Mouse (Mus musculus) kidney, postnatal 25 days (tissue): ENCODE results near the gene Cmip.
A peak's percentile ranks its signal among the peaks of the same experiment; 100 is the strongest.

Experiments
- DNase-seq, 2 experiments: peaks; one replicate each; pipeline ENCODE4 v3.0.0; 2021; ENCODE audit warnings: mixed read lengths in 2 of 2

The Cmip gene

GRCm38 (mm10) chr8:117326735-117327134 lies 69.9 kb downstream of the Cmip start:
- no peak for DNase-seq

- DNase-seq: peak; percentile 55 to 89
Observed at GRCm38 (mm10) chr8:117327385-117327837, 70.5 kb downstream of the Cmip start.

GRCm38 (mm10) chr8:117328758-117329157 lies 71.9 kb downstream of the Cmip start:
- DNase-seq: peak in 1 of 2 experiments; percentile 73

- DNase-seq: no peak
Observed at GRCm38 (mm10) chr8:117329167-117329566, 72.3 kb downstream of the Cmip start.

GRCm38 (mm10) chr8:117329903-117330302 lies 73.0 kb downstream of the Cmip start:
- no peak for DNase-seq

- DNase-seq: peak in 1 of 2 experiments; percentile 60
Observed at GRCm38 (mm10) chr8:117332229-117333010, 75.6 kb downstream of the Cmip start.

GRCm38 (mm10) chr8:117333619-117334018 lies 76.8 kb downstream of the Cmip start:
- DNase-seq: peak; percentile 90 to 96

- no peak for DNase-seq
Observed at GRCm38 (mm10) chr8:117334058-117334747, 77.3 kb downstream of the Cmip start.

GRCm38 (mm10) chr8:117334748-117335393 lies 78.0 kb downstream of the Cmip start:
- DNase-seq: peak; percentile 70 to 84

- DNase-seq: peak in 1 of 2 experiments; percentile 81
Observed at GRCm38 (mm10) chr8:117335423-117335822, 78.6 kb downstream of the Cmip start.

GRCm38 (mm10) chr8:117337188-117337587 lies 80.3 kb downstream of the Cmip start:
- DNase-seq: no peak

GRCm38 (mm10) chr8:117338678-117339077 lies 81.8 kb downstream of the Cmip start:
- DNase-seq: no peak

- peak; percentile 77 to 78 for DNase-seq
Observed at GRCm38 (mm10) chr8:117339296-117339957, 82.6 kb downstream of the Cmip start.

GRCm38 (mm10) chr8:117339958-117340651 lies 83.2 kb downstream of the Cmip start:
- DNase-seq: peak in 1 of 2 experiments; percentile 63

- peak in 1 of 2 experiments; percentile 54 for DNase-seq
Observed at GRCm38 (mm10) chr8:117340800-117341199, 83.9 kb downstream of the Cmip start.

- DNase-seq: no peak
Observed at GRCm38 (mm10) chr8:117342735-117343385, 86.0 kb downstream of the Cmip start.

GRCm38 (mm10) chr8:117343484-117343883 lies 86.6 kb downstream of the Cmip start:
- no peak for DNase-seq

GRCm38 (mm10) chr8:117344899-117345298 lies 88.0 kb downstream of the Cmip start:
- no peak for DNase-seq

GRCm38 (mm10) chr8:117345376-117345775 lies 88.5 kb downstream of the Cmip start:
- no peak for DNase-seq

GRCm38 (mm10) chr8:117347556-117347955 lies 90.7 kb downstream of the Cmip start:
- peak; percentile 85 to 94 for DNase-seq

- DNase-seq: peak in 1 of 2 experiments; percentile 66
Observed at GRCm38 (mm10) chr8:117348718-117349394, 92.0 kb downstream of the Cmip start.
